Mouse (Mus musculus) ES-E14 (cell line): ENCODE measurements around the gene Phactr2. TPM values are rescaled to one million over a fixed set of nuclear protein-coding genes. Genes with fewer than 3 reads are reported as not detected.

ENCODE experiments used
- DNase-seq: peaks from one replicate; pipeline ENCODE4 v3.0.0-alpha.2; 2013; ENCODE audit warnings: low read depth, low spot score
- H3K27ac ChIP-seq: 2 replicates; pipeline ENCODE4 v1.5.1; 2012; ENCODE audit warnings: low read depth, mild to moderate bottlenecking, low read length, moderate library complexity, mixed read lengths; ENCODE audit not compliant: poor library complexity, insufficient read depth, severe bottlenecking
- H3K36me3 ChIP-seq: 2 replicates; pipeline ENCODE4 v1.6.1; 2012; ENCODE audit warnings: mild to moderate bottlenecking, low read length, moderate library complexity, mixed read lengths; ENCODE audit not compliant: control insufficient read depth, poor library complexity, insufficient read depth, severe bottlenecking
- H3K4me1 ChIP-seq, 2 experiments: fragments of 150-350 bp in 1 of 2; sonication (generic) in 1 of 2; 2 replicates each; pipeline ENCODE4 v1.6.1; 2012; ENCODE audit warnings: low read length in 2 of 2, mild to moderate bottlenecking in 1 of 2, mixed read lengths in 1 of 2; ENCODE audit not compliant: control insufficient read depth in 2 of 2, insufficient read depth in 2 of 2, poor library complexity in 1 of 2
- H3K4me3 ChIP-seq, 2 experiments: fragments of 150-350 bp in 1 of 2; sonication (generic) in 1 of 2; 2 replicates each; pipeline ENCODE4 v1.5.1; 2012; ENCODE audit warnings: low read length in 2 of 2, low read depth in 1 of 2, mild to moderate bottlenecking in 1 of 2, mixed read lengths in 1 of 2; ENCODE audit not compliant: insufficient read depth in 1 of 2, poor library complexity in 1 of 2, severe bottlenecking in 1 of 2
- H3K9ac ChIP-seq: 2 replicates; pipeline ENCODE4 v1.6.1; 2012; ENCODE audit warnings: low read depth, mild to moderate bottlenecking, low read length, mixed read lengths; ENCODE audit not compliant: poor library complexity, insufficient read depth, severe bottlenecking
- H3K9me3 ChIP-seq: fragments of 150-350 bp; sonication (generic); 2 replicates; pipeline ENCODE4 v1.6.1; 2012; ENCODE audit warnings: low read depth, mild to moderate bottlenecking, low read length; ENCODE audit not compliant: control insufficient read depth, insufficient read depth
- CHD2 ChIP-seq: IDR thresholded peaks from 2 replicates; pipeline ENCODE4 v1.6.1; 2014; ENCODE audit warnings: mild to moderate bottlenecking, low read depth, low read length, inconsistent platforms
- HCFC1 ChIP-seq: IDR thresholded peaks from 2 replicates; pipeline ENCODE4 v1.6.1; 2012; ENCODE audit warnings: low read length, inconsistent platforms, borderline replicate concordance; ENCODE audit not compliant: insufficient read depth
- MAFK ChIP-seq: IDR thresholded peaks from 2 replicates; pipeline ENCODE4 v1.6.1; 2014; ENCODE audit warnings: mild to moderate bottlenecking, low read depth, low read length, inconsistent platforms; ENCODE audit not compliant: insufficient read depth
- ZC3H11A ChIP-seq: IDR thresholded peaks from 2 replicates; pipeline ENCODE4 v1.6.1; 2012; ENCODE audit warnings: low read depth, mild to moderate bottlenecking, inconsistent platforms, low read length, borderline replicate concordance
- ZNF384 ChIP-seq: IDR thresholded peaks from 2 replicates; pipeline ENCODE4 v1.6.1; 2012; ENCODE audit warnings: low read depth, low read length, inconsistent platforms
- in situ Hi-C, 2 experiments: fragments of 600-800 bp; cut with MboI; formaldehyde crosslinking; loops; one replicate each; pipeline ENCODE4 v1.15.1; 2025; ENCODE audit warnings: low sequenced_read_pairs in 2 of 2, inconsistent platforms in 1 of 2; ENCODE audit not compliant: unreplicated experiment in 2 of 2
- total RNA-seq: library from RNA; depleted of rRNA; stranded (reverse); fragments of 300-350 nt; gene quantifications from 2 replicates; pipeline ENCODE4 v1.2.3, GENCODE M21; 2012

Phactr2 gene
- total RNA-seq, 1 experiment = 2.2 TPM

- Histone ChIP-seq H3K27ac (no peak overlapping the region), H3K9ac (no peak overlapping the region), H3K4me3 (no peak overlapping the region), H3K9me3 (no peaks in the 10 kb centered on the region), H3K36me3 (no peaks in the 10 kb centered on the region), H3K4me1 (no peaks in the 10 kb centered on the region)
- in situ Hi-C loops = loop anchor here in 1 of 2 experiments (5.0 kb wide), 1 partner anchor 405 kb away; no protein-coding TSS in a partner anchor
- DNase-seq = no peak
- TF ChIP-seq HCFC1 = no peak
- TF ChIP-seq MAFK = no peak
- no peak for TF ChIP-seq CHD2
- TF ChIP-seq ZNF384 = no peak
- TF ChIP-seq ZC3H11A = no peak
Observed at GRCm38 (mm10) chr10:13422121-13422520, 52.1 kb downstream of the Phactr2 start.

GRCm38 (mm10) chr10:13419246-13419645, 55.0 kb downstream of the Phactr2 start:
- TF ChIP-seq MAFK (no peak), ZC3H11A (no peak), HCFC1 (no peak), CHD2 (no peak), ZNF384 (no peak)
- no peak overlapping the region for H3K9ac ChIP-seq
- H3K36me3 ChIP-seq = no peaks in the 10 kb centered on the region
- in situ Hi-C loops = no loop called here
- H3K9me3 ChIP-seq = no peaks in the 10 kb centered on the region
- no peak for DNase-seq
- no peak overlapping the region for H3K27ac ChIP-seq
- H3K4me3 ChIP-seq = no peak overlapping the region
- no peaks in the 10 kb centered on the region for H3K4me1 ChIP-seq

GRCm38 (mm10) chr10:13415489-13416104, 58.6 kb downstream of the Phactr2 start:
- Histone ChIP-seq H3K36me3 (no peaks in the 10 kb centered on the region), H3K4me1 (no peaks in the 10 kb centered on the region)

GRCm38 (mm10) chr10:13412202-13412923, 61.8 kb downstream of the Phactr2 start:
- no peak for DNase-seq
- in situ Hi-C loops = no loop called here
- H3K27ac ChIP-seq = no peak overlapping the region

More at GRCm38 (mm10) chr10:13415489-13416104, 58.6 kb downstream of the Phactr2 start:
- no peaks in the 10 kb centered on the region for H3K9me3 ChIP-seq
- no peak overlapping the region for H3K9ac ChIP-seq
- in situ Hi-C loops = no loop called here
- H3K27ac ChIP-seq = no peak overlapping the region
- no peak overlapping the region for H3K4me3 ChIP-seq
- DNase-seq = no peak
- TF ChIP-seq MAFK (no peak), CHD2 (no peak), HCFC1 (no peak), ZC3H11A (no peak), ZNF384 (no peak)

More at GRCm38 (mm10) chr10:13412202-13412923, 61.8 kb downstream of the Phactr2 start:
- Histone ChIP-seq H3K36me3 (no peaks in the 10 kb centered on the region), H3K9ac (no peak overlapping the region), H3K9me3 (no peaks in the 10 kb centered on the region), H3K4me1 (no peaks in the 10 kb centered on the region), H3K4me3 (no peak overlapping the region)
- TF ChIP-seq CHD2 = no peak
- TF ChIP-seq HCFC1 = no peak
- no peak for TF ChIP-seq MAFK
- TF ChIP-seq ZC3H11A = no peak
- no peak for TF ChIP-seq ZNF384
